In genomic region chr4:155963106-155963505, GRCm38 (mm10) we compare ENCODE assay signal across 8 mouse cellular contexts. TPM values are rescaled to one million over a fixed set of nuclear protein-coding genes. Genes with fewer than 3 reads are reported as not detected.
DNase-seq lines count a peak whose midpoint lies in the region; ATAC-seq lines count a peak whose summit lies in the region.

No protein-coding gene starts in this region.

- H3K9me3 ChIP-seq in hindbrain, embryonic 14.5 days (ENCODE audit: control insufficient read depth, low read length) = no peaks in the 10 kb centered on the region
- no peaks in the 10 kb centered on the region for H3K9me3 ChIP-seq in limb, embryonic 15.5 days

- no peak for ATAC-seq in hindbrain, embryonic 14.5 days (ENCODE audit: low FRiP score)
- ATAC-seq in limb, embryonic 15.5 days (ENCODE audit: insufficient number of reproducible peaks, low FRiP score, low TSS enrichment, low read depth) = no peak

- no peaks in the 10 kb centered on the region for H3K27me3 ChIP-seq in hindbrain, embryonic 14.5 days (ENCODE audit: control insufficient read depth, insufficient read depth, low read length)
- H3K27me3 ChIP-seq in limb, embryonic 15.5 days = no peaks in the 10 kb centered on the region

- no peak overlapping the region for H3K27ac ChIP-seq in hindbrain, embryonic 14.5 days
- no peak overlapping the region for H3K27ac ChIP-seq in limb, embryonic 15.5 days

- H3K9ac ChIP-seq in hindbrain, embryonic 14.5 days = peak overlapping the region; percentile 59; the same call in 1 of the 2 replicates
- H3K9ac ChIP-seq in limb, embryonic 15.5 days = peak overlapping the region; percentile 63

- peak; percentile 20 for DNase-seq in adrenal gland, postnatal 14 days
- DNase-seq in adrenal gland, adult 18-20 months (ENCODE audit: low spot score in 2 of 2) = no peak
- DNase-seq in Muller cell, postnatal 12 days (ENCODE audit: inconsistent ontology term) = peak; percentile 19
- DNase-seq in hindbrain, embryonic 14.5 days (ENCODE audit: low spot score) = no peak
- DNase-seq in ovary, adult 18-20 months (ENCODE audit: low spot score) = no peak
- no peak for DNase-seq in thymus, postnatal 25 days
- no peak for DNase-seq in spleen, postnatal 36 days (ENCODE audit: low spot score in 2 of 2)

- no peak overlapping the region for H3K4me3 ChIP-seq in hindbrain, embryonic 14.5 days (replicated peaks; ENCODE audit: low read length)
- H3K4me3 ChIP-seq in limb, embryonic 15.5 days = peak overlapping the region; percentile 62

- 60% methylated on average over 7 of the region's 7 CpGs for WGBS in hindbrain, embryonic 14.5 days
- WGBS in limb, embryonic 15.5 days = 45% methylated on average over 7 of the region's 7 CpGs

- peaks cover 40% of the 10 kb centered on the region for H3K36me3 ChIP-seq in hindbrain, embryonic 14.5 days (replicated peaks; ENCODE audit: control insufficient read depth, insufficient read depth)
- peaks cover 25% of the 10 kb centered on the region for H3K36me3 ChIP-seq in limb, embryonic 15.5 days

- peak overlapping the region; percentile 61 for H3K4me2 ChIP-seq in hindbrain, embryonic 14.5 days (replicated peaks)
- peak overlapping the region; percentile 97 for H3K4me2 ChIP-seq in limb, embryonic 15.5 days

- peaks cover 3% of the 10 kb centered on the region; the same call in 1 of the 2 replicates for H3K4me1 ChIP-seq in hindbrain, embryonic 14.5 days (replicated peaks; ENCODE audit: control insufficient read depth, insufficient read depth, low read length)
- peaks cover 21% of the 10 kb centered on the region for H3K4me1 ChIP-seq in limb, embryonic 15.5 days

RNA-seq across cellular contexts. Expression of gene C1qtnf12, which starts 1.0 kb away (rescaled TPM):
- 94.0 and 105 TPM in 2 replicates for total RNA-seq in adrenal gland, postnatal 14 days (2021)
- total RNA-seq in adrenal gland, adult 18-20 months (2021) = 10 to 100 TPM; 69.5 to 94.3 TPM
- 11.2 and 13.5 TPM in 2 replicates for polyA plus RNA-seq in hindbrain, embryonic 14.5 days (2014; fragmentation: Nextera tagmentation; extraction: Ambion mirVana)
- 48.3 and 50.3 TPM in 2 replicates for polyA plus RNA-seq in limb, embryonic 15.5 days (2015; fragmentation: Nextera tagmentation; extraction: Ambion mirVana)

RNA-seq across cellular contexts. Expression of gene Ube2j2, which starts 19.5 kb away (rescaled TPM):
- total RNA-seq in adrenal gland, postnatal 14 days (2021) = 76.3 and 78.4 TPM in 2 replicates
- total RNA-seq in adrenal gland, adult 18-20 months (2021) = 10 to 100 TPM; 75.5 to 85.8 TPM
- polyA plus RNA-seq in hindbrain, embryonic 14.5 days (2014; fragmentation: Nextera tagmentation; extraction: Ambion mirVana) = 120 and 125 TPM in 2 replicates
- polyA plus RNA-seq in limb, embryonic 15.5 days (2015; fragmentation: Nextera tagmentation; extraction: Ambion mirVana) = 87.9 and 99.7 TPM in 2 replicates

RNA-seq across cellular contexts. Expression of gene B3galt6, which starts 29.3 kb away (rescaled TPM):
- 5.8 and 6.5 TPM in 2 replicates for total RNA-seq in adrenal gland, postnatal 14 days (2021)
- 1 to 10 TPM; 5.9 to 6.1 TPM for total RNA-seq in adrenal gland, adult 18-20 months (2021)
- polyA plus RNA-seq in hindbrain, embryonic 14.5 days (2014; fragmentation: Nextera tagmentation; extraction: Ambion mirVana) = 38.4 and 38.8 TPM in 2 replicates
- polyA plus RNA-seq in limb, embryonic 15.5 days (2015; fragmentation: Nextera tagmentation; extraction: Ambion mirVana) = 16.1 and 16.4 TPM in 2 replicates

RNA-seq across cellular contexts. Expression of gene Sdf4, which starts 29.6 kb away (rescaled TPM):
- 209 and 225 TPM in 2 replicates for total RNA-seq in adrenal gland, postnatal 14 days (2021)
- total RNA-seq in adrenal gland, adult 18-20 months (2021) = 100 to 1,000 TPM; 227 to 290 TPM
- polyA plus RNA-seq in hindbrain, embryonic 14.5 days (2014; fragmentation: Nextera tagmentation; extraction: Ambion mirVana) = 112 and 114 TPM in 2 replicates
- polyA plus RNA-seq in limb, embryonic 15.5 days (2015; fragmentation: Nextera tagmentation; extraction: Ambion mirVana) = 175 and 176 TPM in 2 replicates

RNA-seq across cellular contexts. Expression of gene Tnfrsf4, which starts 50.5 kb away (rescaled TPM):
- 0.56 and 3.4 TPM in 2 replicates for total RNA-seq in adrenal gland, postnatal 14 days (2021)
- total RNA-seq in adrenal gland, adult 18-20 months (2021) = under 1 TPM; 0.29 to 0.66 TPM
- polyA plus RNA-seq in hindbrain, embryonic 14.5 days (2014; fragmentation: Nextera tagmentation; extraction: Ambion mirVana) = 0.79 TPM in 1 of 2 replicates, not detected in the other
- polyA plus RNA-seq in limb, embryonic 15.5 days (2015; fragmentation: Nextera tagmentation; extraction: Ambion mirVana) = 0.55 and 0.99 TPM in 2 replicates

Comparison
In these comparisons a context has a peak if more than half of its experiments do, and no peak if none do; other contexts are left out.
1. DNase-seq: peak in adrenal gland, postnatal 14 days (single experiment) and Muller cell, postnatal 12 days (single experiment); none in adrenal gland, adult 18-20 months (0 of 2), hindbrain, embryonic 14.5 days (single experiment), ovary, adult 18-20 months (single experiment), thymus, postnatal 25 days (single experiment) and spleen, postnatal 36 days (0 of 2).